Mouse (Mus musculus) ES-CJ7 (cell line): ENCODE data around the gene Pam.

Experiments used
- DNase-seq: peaks from one replicate; pipeline ENCODE4 v3.0.0; 2011; ENCODE audit warnings: low read depth, low spot score

Gene Pam

DNA sequence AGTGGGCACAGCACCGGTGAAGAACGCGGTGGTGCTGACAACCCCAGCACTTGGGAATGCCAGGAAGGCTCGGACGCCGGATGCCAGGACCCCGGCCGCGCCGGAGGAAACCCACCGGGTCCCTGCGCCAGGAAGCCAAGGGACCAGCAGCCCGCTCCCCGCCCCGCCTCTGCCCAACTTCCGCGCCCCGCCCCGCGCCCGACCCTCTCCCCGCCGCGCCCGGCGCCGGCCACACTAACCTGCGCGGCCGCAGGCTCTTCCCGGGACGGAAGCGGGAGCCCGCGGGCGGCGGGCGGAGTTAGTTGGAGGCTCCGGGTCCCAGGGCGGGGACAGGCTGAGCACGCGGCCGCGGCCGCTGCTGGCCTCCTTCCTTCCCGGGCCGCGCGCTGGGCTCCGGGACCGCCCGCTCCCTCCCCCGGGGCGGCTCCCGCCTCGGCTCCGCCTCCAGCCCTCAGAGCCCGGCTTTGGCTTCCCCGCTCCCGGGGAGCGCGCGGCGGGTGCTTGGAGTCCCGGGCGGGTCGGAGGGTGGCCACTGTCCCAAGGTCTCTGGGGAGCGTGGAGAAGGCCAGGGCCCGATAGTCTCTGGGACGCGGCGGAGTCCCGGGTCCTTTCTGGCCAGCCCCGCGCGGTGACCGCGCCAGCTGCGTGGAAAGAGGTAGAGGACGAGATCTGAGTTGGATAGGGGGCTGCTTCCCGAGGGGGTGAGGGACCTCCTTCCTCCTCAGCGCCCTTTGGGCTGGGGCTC is at the start of gene Pam:
Pam (minus strand) TSS at position 401 of the 745 bp plus-strand sequence.
- DNase-seq = peak; percentile 51

DNA sequence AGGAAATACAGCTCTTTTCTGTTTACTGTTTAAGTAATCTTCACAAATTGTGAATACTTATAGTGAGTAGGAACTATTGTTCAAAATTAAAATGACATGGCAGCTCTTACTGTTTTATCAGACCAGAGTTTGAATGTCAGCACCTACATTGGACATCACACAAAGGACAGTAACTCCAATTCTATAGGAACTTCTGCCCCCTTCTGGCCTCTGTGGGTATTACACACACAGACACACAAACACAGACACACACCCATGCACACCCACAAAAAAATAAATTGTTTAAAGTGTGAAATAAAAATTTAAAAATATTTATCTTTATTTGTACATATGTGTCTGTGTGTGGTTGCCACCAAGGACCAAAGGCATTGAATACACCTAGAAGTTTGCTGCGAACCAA is 49.4 kb upstream of the Pam start:
- peak; percentile 56 for DNase-seq

DNA sequence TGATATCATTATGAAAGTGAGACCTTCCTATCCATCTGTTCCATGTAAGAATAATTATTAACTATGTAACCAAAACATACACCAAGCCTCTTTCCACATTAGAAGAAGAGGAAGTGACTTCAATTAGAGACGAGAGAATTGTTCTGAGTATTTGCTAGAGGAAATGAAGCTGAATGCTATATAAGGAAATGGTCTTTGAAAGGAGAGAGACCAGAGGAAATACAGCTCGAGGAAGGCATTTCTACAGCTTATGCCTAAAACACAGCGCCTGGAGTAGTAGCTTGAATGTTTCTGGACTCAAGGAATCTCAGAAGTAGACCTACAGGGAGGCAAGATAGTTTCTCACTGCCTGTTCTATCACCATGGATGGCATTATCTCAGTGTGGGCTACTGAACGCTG is 35.8 kb upstream of the Pam start:
- DNase-seq = no peak

DNA sequence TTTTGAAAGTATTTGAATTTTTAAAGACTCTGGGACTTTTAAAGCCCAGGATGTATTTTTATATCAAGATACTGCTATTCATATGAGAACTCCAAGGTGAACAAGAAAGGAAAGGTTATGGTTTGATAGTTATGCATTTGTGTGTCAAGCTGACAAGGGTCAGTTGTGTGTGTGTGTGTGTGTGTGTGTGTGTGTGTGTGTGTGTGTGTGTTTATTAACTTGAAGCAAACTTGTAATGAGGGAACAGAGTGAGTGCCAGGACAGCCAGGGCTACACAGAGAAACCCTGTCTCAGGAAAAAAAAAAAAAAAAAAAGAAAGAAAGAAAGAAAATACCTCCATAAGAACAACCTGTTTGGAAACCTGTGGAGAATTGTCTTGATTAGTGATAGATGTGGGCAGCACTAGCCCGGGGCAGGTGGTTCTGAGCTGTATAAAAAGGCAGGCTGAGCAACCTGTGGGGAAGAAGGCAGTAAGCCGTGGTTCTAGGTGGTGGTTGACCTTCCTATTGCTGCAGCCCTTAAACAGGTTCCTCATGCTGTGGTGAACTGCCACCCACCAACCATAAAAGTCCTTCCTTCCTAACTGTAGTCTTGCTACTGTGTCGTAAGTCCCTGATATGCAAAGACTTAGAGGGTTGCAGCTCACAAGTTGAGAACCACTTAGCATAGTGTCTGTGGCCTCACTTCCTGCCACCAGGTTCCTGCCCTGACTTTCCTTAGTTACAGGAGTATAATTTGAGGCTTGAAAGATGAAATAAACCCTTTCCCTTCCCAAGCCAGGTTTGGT is 34.3 kb upstream of the Pam start:
- no peak for DNase-seq

DNA sequence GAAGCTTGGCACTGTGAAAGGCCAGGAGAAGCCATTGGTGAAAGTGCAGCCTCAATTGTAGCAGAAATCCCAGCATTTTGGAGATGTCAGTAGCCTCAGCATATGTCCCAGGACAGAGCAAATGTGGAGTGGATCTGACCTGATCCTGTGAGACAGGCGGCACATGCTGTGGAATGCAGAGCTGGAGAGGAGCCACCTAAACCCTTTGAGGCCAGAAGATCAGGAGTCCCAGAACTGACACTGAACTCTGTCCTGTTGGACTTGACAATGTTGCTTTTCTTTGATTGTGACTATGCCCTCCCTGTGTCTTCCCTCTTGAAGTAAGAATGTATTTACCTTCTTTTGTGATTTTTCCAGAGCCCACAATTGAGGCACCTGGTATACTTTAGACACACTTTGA is 33.7 kb upstream of the Pam start:
- DNase-seq = no peak

DNA sequence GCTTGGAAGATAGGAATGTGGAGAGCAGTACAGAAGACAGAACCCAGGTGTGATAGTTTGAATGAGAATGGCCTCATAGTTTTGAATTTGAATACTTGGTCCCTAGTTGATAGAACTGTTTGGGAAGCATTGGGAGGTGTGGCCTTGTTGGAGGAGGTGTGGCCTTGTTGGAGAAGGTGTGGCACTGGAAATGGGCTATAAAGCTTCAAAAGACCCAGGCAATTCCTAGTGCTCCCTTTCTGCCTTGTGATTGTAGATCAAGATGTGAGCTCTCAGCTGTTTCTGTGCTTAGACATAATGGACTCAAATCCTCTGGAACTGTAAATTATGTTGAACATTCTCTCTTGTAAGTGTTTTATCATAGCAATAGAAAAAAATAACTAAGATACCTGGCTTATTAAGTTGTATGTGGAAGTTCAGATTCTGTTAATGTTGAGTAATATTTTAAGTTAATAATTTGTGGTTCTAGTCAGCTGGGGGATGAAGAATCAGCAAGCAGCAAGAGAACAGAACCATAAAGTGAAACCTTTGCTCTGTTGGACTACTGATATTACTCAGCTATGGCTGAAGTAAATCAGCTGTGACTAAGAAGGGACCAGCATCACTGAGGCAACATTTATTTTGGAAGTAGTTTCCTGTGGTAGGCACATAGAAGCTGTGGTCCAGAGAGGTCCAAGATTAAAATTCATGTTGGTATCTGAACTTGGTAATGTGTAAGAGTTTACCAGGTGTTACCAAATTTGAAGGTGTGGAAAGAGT is 33.1 kb upstream of the Pam start:
- peak; percentile 35 for DNase-seq

DNA sequence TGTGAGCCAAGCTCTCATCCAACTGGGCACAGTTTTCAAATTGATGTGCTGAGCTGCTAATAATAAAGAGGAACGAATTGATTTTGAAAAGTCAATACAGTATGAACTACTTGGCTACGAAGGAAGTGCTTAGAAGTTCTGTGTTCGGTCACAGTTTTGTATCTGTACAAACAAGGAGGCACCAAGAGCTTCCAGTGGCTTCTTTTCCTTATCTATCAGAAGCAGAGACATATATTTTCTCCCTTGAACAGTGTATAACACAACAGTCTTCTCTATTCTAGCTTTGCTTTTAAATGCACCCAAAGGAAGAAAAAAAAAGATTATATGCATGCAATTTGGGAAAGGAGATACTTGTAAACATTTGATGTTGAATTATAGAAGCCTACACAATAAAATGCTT is 30.8 kb upstream of the Pam start:
- DNase-seq = no peak

DNA sequence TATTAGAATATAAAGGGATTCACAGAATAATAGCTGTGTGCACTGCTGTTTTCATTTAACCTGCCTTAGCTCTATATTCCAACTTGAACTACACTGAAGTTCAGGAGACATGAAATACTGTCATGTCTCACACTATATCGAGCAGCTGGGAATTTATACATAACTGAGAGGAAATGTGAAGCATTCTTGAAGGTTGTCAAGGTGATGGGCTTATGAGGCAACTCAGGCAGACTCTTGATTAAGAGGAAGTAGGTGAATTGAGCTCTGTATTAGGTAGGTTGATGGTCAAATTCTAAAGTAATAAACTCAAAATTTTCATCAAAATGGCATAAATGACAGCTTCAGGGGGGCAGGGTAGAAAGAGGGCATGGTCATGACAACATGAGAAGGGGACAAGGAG is 29.3 kb upstream of the Pam start:
- DNase-seq = no peak

DNA sequence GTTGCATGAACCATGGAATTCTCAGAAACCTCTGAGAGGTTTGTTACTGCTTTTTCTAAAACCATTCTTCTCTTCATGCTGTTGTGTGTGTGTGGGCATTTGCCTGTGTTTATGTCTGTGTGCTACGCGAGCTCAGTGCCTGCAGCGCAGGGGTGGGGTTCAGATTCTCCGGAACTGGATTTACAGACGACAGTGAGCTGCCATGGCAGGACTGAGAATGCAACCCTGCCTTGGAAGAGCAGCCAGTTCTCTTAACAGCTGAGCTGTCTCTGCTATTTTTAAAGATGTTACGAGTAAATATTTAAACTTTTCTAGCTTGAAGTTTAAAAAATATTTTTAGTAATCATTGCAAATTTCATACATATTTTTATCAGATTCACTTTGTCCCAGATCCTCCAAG is 24.1 kb upstream of the Pam start:
- DNase-seq = no peak

DNA sequence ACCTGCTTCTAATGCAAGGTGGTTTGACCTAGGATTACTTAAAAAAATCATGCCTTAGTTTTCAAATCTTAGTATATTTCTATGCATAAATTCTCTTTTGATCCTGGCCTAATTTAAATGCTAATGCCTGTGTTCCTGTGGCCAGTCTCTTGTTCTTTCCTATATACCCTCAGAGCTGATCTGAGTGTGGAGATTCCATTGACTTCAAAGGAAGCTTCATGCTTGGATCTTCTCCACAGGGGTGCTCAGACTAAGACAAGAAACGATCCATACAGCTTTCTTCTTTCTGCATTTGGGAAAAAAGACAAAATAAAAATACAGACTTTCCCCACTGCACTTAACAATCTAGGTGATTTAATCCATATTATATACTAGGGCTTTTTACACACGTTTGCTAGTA is 12.2 kb upstream of the Pam start:
- no peak for DNase-seq

DNA sequence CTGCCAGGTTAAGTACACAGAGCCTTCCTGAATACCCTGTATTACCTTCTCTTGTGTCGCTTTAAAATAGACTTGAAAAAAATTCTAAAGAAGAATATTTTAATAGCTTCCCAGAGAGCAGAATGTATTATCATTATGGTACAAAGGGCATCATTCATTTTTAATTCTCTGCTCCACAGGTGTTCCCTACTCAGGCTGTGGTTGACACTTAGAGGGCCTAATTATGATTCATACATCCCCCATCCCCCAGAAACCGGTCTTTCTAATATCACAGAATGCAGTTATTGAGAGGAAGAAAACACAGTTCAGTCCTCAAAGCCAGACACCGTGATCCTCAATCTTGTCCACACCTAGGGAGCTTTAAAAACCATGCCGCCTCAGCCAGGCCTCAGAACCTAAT is 4.0 kb upstream of the Pam start:
- no peak for DNase-seq

DNA sequence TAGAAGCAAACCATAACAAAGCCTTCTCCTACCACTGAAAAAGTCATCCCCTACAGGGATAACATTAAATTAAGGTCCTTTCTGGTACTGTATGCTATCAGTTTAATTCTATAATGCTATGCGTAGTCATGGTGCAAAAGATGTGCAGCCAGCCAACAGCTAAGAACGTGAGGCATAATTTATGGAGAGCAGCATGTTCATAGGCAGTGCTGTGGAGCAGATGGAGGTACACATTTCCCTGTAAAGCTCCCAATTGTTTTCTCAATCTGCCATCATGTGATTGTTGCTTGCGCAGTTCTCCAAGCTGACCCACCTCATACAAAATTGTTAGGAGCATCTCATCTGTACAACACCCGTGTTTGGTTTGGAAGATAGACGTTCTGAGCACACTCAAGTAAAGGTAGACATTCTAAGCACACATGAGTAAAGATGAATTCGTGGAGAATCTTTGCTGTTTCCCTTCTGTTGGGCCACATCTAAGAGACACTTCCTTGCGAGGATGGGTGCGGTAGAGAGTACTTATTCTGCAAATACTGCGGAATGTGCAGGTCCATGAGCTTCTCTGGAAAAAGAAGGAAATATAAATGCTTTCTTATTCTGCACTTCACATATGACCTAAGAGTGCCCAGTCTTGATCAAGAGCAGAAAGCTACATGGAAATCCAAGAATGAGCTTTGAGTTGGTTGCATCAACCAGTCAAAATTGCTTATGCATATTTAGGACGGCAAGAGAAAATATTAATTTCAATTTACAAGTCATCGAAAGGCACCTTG is 2.7 kb upstream of the Pam start:
- DNase-seq = no peak

DNA sequence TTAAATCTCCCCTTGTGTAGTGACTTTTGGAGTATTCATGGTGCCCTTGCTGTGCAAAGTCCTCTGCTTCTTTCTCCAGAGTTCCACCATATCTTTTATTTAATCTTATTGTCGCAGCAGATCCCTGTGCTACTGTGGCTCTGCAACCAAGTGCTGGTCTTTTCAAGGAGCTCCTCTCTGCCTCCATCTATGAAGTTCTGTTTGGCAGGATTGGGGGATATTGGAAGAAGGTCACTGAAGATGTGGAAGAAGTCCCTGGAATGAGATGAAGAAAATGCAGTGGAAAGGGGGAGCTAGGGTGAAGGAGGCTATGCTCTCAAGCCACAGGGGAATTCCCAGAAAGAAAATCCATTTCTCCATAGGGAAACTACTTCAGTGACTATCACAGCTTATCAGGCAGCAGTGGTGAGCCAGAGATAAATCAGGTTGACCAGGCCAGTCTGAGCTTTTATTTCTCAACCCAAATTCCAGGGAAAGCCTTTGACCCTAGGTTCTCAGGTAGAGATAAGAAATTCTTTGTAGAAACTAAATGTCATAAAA is 1.0 kb upstream of the Pam start:
- no peak for DNase-seq

DNA sequence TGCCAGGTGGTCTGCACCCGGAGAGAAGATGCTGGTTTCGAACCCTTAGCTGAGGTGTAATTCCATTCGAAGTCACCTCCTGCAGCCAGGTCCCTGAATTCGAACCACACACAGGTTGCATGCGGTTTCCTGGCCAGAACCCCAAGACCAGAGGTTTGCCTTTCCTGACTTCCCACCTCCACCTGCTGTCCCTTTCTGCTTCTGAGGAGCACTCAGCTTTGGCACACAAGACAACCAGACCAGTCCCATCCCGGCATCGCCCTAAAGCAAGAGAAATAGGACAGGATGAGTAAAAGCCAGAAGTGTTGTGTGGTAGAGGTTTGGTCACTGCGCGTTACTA is 515 bp upstream of the Pam start:
- DNase-seq = no peak

DNA sequence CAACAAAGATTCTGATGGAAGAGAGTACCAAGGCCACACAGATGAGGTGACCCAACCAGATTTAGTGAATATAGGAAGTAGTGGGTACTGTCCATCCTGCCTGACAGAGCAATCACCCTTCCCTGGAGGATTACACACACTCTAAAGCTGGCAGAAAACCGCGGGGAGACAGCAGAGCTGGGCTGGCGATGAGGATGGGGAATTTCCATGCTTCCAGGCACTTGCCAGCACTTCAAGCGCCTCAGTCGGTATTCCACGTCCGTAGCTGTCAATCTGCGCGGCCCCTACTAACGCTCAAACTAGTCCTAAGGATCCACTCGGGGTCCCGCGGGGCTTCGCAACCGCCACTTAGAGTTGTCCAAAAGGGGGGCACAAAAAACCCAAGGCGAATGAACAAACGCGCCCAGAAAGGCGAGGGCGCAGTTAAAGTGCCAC is 618 bp downstream of the Pam start:
- DNase-seq = peak; percentile 52

DNA sequence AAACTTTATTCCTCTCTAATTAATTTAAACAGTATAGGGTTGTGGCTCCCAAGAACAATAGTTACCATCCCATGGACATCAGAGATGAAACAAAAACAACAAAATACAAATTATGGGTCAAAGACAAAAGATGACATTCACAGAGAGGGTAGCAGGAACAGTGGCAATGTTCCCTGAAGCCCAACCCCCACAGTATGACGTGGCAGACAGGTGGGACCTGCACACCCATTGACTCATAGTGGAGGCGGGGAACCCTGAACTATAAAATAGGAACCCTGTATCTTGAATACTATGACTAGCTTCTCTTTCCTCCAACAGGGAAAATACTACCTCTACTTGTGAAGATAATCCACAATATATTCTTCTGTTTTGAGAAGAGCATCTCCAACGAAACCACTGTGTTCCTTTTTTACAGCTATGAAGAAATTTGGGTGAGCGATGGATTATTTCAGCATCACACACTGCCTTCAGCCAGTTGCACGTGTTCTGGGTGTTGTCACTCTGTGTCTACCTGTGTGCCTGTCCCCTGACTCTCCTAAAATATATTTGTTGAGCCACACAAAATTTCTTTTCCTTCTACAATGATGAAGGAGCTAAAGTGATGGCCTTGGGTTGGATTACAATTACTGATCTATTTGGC is 6.0 kb downstream of the Pam start:
- no peak for DNase-seq

DNA sequence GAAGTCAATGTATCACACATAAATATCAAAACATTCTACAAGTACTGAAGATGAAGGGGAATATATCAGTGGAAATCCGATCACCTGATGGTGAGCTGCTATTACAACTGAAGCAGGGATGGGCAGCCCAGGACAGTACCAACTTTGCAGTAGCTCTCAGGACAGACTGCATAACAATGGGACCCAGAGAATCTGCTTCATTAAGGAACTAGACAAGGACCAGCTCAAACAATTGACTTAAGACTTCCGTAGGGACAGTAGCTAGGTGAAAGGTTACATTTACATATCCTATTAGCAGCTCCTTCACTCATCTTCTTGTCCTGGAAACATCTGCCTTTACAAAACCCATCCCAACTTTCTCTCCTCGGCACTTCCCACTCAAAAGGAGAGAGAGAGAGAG is 9.0 kb downstream of the Pam start:
- peak; percentile 86 for DNase-seq

DNA sequence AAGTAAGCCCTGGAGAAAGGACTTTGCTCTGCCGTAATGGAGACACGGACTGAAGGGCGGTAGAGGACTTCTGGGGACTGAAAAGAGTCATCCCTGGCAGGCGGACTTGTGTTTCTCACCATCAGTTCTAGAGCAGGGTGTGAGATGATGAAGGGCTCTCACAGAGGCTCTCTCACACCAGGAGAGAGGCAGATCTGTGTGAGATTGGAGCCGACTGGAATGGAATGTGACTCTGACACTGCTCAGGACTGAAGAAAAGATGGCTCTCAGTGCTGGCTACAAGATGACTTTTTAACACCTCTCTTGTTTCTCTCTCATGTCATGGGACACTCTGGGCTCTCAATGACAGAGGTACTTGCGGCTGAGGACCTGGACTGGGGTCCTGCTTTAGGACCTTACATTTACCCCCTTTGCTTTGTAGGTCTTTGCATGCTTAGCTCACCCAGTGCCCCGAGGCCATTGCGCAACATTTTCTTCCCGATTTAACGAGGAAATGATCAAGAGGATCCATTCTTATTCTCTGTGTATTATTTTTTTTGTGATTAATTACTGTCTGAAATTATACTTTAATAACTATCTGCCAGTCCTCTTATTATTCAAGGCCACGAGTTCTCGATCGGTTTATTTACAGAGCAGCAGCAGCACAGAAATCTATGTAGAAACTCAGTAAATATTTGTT is 10.7 kb downstream of the Pam start:
- DNase-seq = peak; percentile 24

DNA sequence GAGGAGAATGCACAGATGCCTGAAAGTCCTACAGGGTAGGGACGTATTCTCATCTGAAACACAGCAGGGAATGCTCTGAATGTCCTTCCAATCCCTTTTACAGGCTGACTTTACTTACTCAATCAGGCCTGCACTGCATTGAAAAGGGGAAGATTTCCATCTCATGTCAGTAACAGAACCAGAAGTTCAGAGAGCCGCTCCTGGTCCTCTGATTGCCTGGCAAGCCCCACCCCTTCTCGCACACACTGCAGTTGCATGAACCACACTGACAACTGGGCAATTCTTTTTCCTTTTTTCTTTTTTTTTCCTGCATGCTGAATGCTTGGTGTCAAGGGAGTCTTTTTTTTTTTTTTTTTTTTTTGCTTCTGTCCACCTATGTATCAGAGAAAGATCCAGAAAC is 11.9 kb downstream of the Pam start:
- DNase-seq = no peak

DNA sequence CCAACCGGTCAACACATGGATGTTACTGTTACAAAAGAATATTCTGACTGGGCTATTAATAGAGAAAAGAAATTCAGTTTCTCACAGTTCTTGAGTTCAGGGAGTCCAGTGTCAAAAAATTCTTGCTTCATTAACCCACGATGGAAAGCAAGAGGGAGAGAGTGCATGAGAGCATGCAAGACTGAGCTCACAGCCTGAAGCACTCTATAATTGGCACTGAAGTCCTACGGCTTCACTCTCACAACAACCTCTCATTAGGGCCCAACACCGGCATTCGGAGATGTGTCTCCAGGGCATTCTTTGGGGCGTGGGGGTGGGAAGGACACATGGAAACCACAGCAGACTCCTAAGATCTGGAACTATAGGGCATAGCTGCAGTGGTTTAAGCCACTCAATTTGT is 12.5 kb downstream of the Pam start:
- no peak for DNase-seq

DNA sequence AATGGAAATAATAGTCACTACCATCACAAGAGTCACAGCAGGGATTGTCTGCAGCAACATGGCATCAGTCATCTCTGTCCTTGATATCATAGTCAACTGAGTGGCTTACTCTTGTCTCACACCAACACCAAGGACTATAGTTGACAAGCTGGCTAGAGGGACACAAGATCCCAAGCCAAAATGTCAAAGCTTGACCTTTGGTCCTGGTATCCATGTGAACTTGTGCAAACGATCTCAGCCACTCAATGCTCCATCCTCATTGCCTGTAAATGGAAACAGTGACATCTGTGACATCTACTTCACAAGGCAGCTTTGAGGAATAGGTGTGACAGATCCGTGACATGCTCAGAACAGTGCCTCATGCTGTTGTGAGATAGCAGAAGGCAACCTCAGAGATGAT is 15.0 kb downstream of the Pam start:
- no peak for DNase-seq
